In genomic region chr13:41910236-41910635, GRCm38 (mm10) we compare ENCODE assay signal across 11 mouse cellular contexts.
DNase-seq lines count a peak whose midpoint lies in the region.
"Had no signal": no experiment of that assay in that cellular context is flagged by ENCODE, and none has a peak within 500 bp of the region (broad histone marks: within the 10 kb centered on the region; RNA-seq: fewer than 3 reads in every experiment).

No protein-coding gene starts in this region.

- peak; percentile 47 to 50 for DNase-seq in cerebellum, postnatal 10 days
- DNase-seq in cerebellum, adult 8-10 months: no peak
- DNase-seq in ovary, postnatal 36 days (ENCODE audit: low spot score): peak; percentile 8
- no peak for DNase-seq in ovary, postnatal 10 days (ENCODE audit: low spot score)
- DNase-seq in kidney, adult 8-10 months: peak; percentile 14 to 29
- peak; percentile 21 for DNase-seq in skeletal muscle tissue, adult 2 months (ENCODE audit: low read depth, low spot score)
- DNase-seq in layer of hippocampus, adult 8-10 months (ENCODE audit: low spot score in 2 of 2): no peak
- no peak for DNase-seq in retina, postnatal 1 day
- DNase-seq: cerebellum, adult 2 months; right cerebral cortex, postnatal 25 days; thymus, postnatal 36 days had no signal

Comparison
In these comparisons a context has a peak if more than half of its experiments do, and no peak if none do; other contexts are left out.
1. DNase-seq: peak in cerebellum, postnatal 10 days (2 of 2), ovary, postnatal 36 days (single experiment), kidney, adult 8-10 months (2 of 2) and skeletal muscle tissue, adult 2 months (single experiment); none in cerebellum, adult 8-10 months (single experiment), ovary, postnatal 10 days (single experiment), layer of hippocampus, adult 8-10 months (0 of 2) and retina, postnatal 1 day (single experiment).